Mouse (Mus musculus): Measurements from ENCODE around the gene Wdr70. TPM values are rescaled to one million over a fixed set of nuclear protein-coding genes. Genes with fewer than 3 reads are reported as not detected.

The Wdr70 gene
- polyA plus RNA-seq, 1 experiment from 2014 or later: 26.9 TPM

DNA sequence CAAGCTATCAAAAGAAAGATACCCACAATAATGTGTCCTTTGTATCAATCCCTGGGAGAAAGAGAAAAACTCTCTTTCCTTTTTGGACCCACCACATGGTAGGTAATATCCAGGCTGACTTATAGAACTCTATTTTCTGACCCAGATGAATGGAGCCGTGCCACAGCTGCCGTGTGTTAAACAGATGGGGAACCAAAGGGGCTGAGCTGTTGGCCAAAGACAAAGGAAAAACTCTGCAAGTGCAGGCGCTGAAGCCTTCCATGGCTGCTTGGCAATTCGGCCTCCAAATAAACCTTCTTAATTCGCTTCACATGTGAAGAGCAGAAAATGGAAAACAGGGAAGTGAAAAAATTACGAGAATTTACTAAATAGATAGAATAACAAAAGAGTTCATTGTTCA is 112.7 kb downstream of the Wdr70 start:
- DNase-seq (no peak), ATAC-seq (ENCODE audit: low read depth) (no peak)
- no peak overlapping the region for H3K4me2 ChIP-seq
- 73% methylated on average over 6 of the region's 6 CpGs for WGBS (ENCODE audit: insufficient replicate concordance)
- no peaks in the 10 kb centered on the region for H3K36me3 ChIP-seq
- no peaks in the 10 kb centered on the region for H3K4me1 ChIP-seq (replicated peaks)
- no peak overlapping the region for H3K4me3 ChIP-seq (replicated peaks)
- no peaks in the 10 kb centered on the region for H3K9me3 ChIP-seq (replicated peaks)
- no peak overlapping the region for H3K27ac ChIP-seq
- H3K9ac ChIP-seq: no peak overlapping the region
- H3K27me3 ChIP-seq: no peaks in the 10 kb centered on the region

DNA sequence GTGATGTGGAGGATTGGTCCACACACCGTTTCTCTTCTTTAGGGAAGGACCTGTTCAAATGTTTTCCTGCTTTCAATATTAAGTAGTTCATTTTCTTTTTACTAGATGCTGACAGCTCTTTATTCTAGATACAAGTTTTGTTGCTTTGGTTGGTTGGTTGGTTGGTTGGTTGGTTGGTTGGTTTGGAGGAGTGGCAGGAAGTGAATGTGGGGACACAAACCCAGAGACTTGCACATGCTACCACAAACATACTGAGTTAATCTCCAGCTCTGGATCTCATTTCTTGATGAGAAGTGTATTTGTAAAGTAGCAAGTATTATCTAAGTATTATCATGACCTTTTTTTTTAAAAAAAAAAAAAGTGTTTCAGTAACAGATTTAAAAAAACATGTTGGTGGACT is 120.4 kb downstream of the Wdr70 start:
- ATAC-seq (ENCODE audit: low read depth): no peak
- no peaks in the 10 kb centered on the region for H3K4me1 ChIP-seq (replicated peaks)
- H3K36me3 ChIP-seq: peaks cover 5% of the 10 kb centered on the region; the same call in 1 of the 2 replicates
- no peak overlapping the region for H3K9ac ChIP-seq
- WGBS (ENCODE audit: insufficient replicate concordance): 90% methylated on average over 1 of the region's 1 CpGs
- no peak for DNase-seq
- no peak overlapping the region for H3K4me2 ChIP-seq
- H3K27ac ChIP-seq: no peak overlapping the region
- H3K4me3 ChIP-seq (replicated peaks): no peak overlapping the region
- no peaks in the 10 kb centered on the region for H3K9me3 ChIP-seq (replicated peaks)
- no peaks in the 10 kb centered on the region for H3K27me3 ChIP-seq

DNA sequence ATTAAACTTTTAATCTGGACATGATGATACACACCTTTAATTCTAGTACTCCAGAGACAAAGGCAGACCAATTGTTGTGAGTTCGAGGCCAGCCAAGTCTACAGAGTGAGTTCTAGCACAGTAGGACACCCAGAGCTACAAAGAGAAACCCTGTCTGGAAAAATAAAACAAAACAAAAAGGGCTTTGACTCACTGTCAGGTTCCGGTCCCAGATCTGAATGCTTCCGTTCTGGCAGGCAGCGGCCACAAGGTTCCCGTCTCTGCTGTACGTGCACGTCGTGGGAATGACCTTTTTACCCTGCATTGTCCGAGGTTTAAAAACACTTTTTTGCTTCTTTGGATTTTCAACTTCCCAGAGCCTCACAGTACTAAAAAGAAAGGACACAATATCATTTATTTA is 122.2 kb downstream of the Wdr70 start:
- Histone ChIP-seq H3K27ac (no peak overlapping the region), H3K9ac (no peak overlapping the region), H3K4me2 (no peak overlapping the region), H3K27me3 (no peaks in the 10 kb centered on the region), H3K36me3 (peaks cover 5% of the 10 kb centered on the region; the same call in 1 of the 2 replicates), H3K4me1 (replicated peaks) (no peaks in the 10 kb centered on the region), H3K4me3 (replicated peaks) (no peak overlapping the region), H3K9me3 (replicated peaks) (no peaks in the 10 kb centered on the region)
- DNase-seq (no peak), ATAC-seq (ENCODE audit: low read depth) (no peak)
- 77% methylated on average over 9 of the region's 9 CpGs for WGBS (ENCODE audit: insufficient replicate concordance)

- no peaks in the 10 kb centered on the region for H3K27me3 ChIP-seq
- peaks cover 5% of the 10 kb centered on the region; the same call in 1 of the 2 replicates for H3K36me3 ChIP-seq
- H3K27ac ChIP-seq: no peak overlapping the region
- whole genome bisulfite sequencing (ENCODE audit: insufficient replicate concordance): 70% methylated on average over 8 of the region's 8 CpGs
- no peak overlapping the region for H3K9ac ChIP-seq
- H3K4me1 ChIP-seq (replicated peaks): no peaks in the 10 kb centered on the region
- no peaks in the 10 kb centered on the region for H3K9me3 ChIP-seq (replicated peaks)
- no peak overlapping the region for H3K4me2 ChIP-seq
- ATAC-seq (ENCODE audit: low read depth) (no peak), DNase-seq (no peak)
- no peak overlapping the region for H3K4me3 ChIP-seq (replicated peaks)
Measured at GRCm38 (mm10) chr15:7974368-7974767, 124.6 kb downstream of the Wdr70 start.

- 84% methylated on average over 5 of the region's 5 CpGs for WGBS (ENCODE audit: insufficient replicate concordance)
- H3K9me3 ChIP-seq (replicated peaks): no peaks in the 10 kb centered on the region
- H3K27me3 ChIP-seq: no peaks in the 10 kb centered on the region
- H3K4me2 ChIP-seq: no peak overlapping the region
- H3K4me1 ChIP-seq (replicated peaks): no peaks in the 10 kb centered on the region
- DNase-seq (no peak), ATAC-seq (ENCODE audit: low read depth) (no peak)
- no peak overlapping the region for H3K9ac ChIP-seq
- H3K4me3 ChIP-seq (replicated peaks): no peak overlapping the region
- peaks cover 5% of the 10 kb centered on the region; the same call in 1 of the 2 replicates for H3K36me3 ChIP-seq
- no peak overlapping the region for H3K27ac ChIP-seq
Measured at GRCm38 (mm10) chr15:7972528-7972927, 126.5 kb downstream of the Wdr70 start.

- H3K4me3 ChIP-seq (replicated peaks): no peak overlapping the region
- H3K4me2 ChIP-seq: no peak overlapping the region
- H3K36me3 ChIP-seq: no peaks in the 10 kb centered on the region
- H3K9ac ChIP-seq: no peak overlapping the region
- ATAC-seq (ENCODE audit: low read depth) (no peak), DNase-seq (no peak)
- H3K27ac ChIP-seq: no peak overlapping the region
- H3K4me1 ChIP-seq (replicated peaks): no peaks in the 10 kb centered on the region
- H3K9me3 ChIP-seq (replicated peaks): no peaks in the 10 kb centered on the region
- WGBS (ENCODE audit: insufficient replicate concordance): 79% methylated on average over 6 of the region's 6 CpGs
- no peaks in the 10 kb centered on the region for H3K27me3 ChIP-seq
Measured at GRCm38 (mm10) chr15:7962786-7963185, 136.2 kb downstream of the Wdr70 start.

DNA sequence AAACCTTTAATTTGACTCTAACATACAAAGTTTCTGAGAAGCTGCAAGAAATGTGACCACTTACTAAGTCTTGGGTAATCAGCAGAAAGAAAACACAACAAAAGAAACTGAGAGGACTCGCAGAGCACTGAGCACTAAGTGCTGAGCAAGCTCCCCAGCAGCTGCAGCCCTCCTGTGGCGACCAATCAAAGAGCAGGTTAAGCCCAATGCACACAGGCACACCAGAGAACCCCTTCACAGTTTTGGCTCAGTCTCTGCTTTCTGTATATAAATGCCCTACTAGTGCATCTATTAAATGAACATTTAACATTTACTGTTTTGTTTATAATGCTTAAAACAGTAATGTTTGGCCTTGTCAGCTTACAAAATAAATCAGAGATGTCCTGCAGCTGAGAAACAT is 137.5 kb downstream of the Wdr70 start:
- Histone ChIP-seq H3K27ac (no peak overlapping the region), H3K4me1 (replicated peaks) (no peaks in the 10 kb centered on the region), H3K27me3 (no peaks in the 10 kb centered on the region), H3K4me2 (no peak overlapping the region), H3K9ac (no peak overlapping the region), H3K4me3 (replicated peaks) (no peak overlapping the region), H3K9me3 (replicated peaks) (no peaks in the 10 kb centered on the region), H3K36me3 (no peaks in the 10 kb centered on the region)
- ATAC-seq (ENCODE audit: low read depth): no peak
- 48% methylated on average over 2 of the region's 2 CpGs for WGBS (ENCODE audit: insufficient replicate concordance)
- no peak for DNase-seq

- H3K4me3 ChIP-seq (replicated peaks): no peak overlapping the region
- no peaks in the 10 kb centered on the region for H3K4me1 ChIP-seq (replicated peaks)
- ATAC-seq (ENCODE audit: low read depth): no peak
- no peaks in the 10 kb centered on the region for H3K27me3 ChIP-seq
- no peaks in the 10 kb centered on the region for H3K9me3 ChIP-seq (replicated peaks)
- no peak overlapping the region for H3K9ac ChIP-seq
- no peaks in the 10 kb centered on the region for H3K36me3 ChIP-seq
- 55% methylated on average over 1 of the region's 1 CpGs for WGBS (ENCODE audit: insufficient replicate concordance)
- H3K4me2 ChIP-seq: no peak overlapping the region
- no peak for DNase-seq
- no peak overlapping the region for H3K27ac ChIP-seq
Measured at GRCm38 (mm10) chr15:7956899-7957298, 142.1 kb downstream of the Wdr70 start.

GRCm38 (mm10) chr15:7950561-7950960 is 148.4 kb downstream of the Wdr70 start:
- Histone ChIP-seq H3K9ac (no peak overlapping the region), H3K4me3 (replicated peaks) (no peak overlapping the region), H3K27ac (no peak overlapping the region), H3K4me1 (replicated peaks) (no peaks in the 10 kb centered on the region), H3K4me2 (no peak overlapping the region), H3K36me3 (no peaks in the 10 kb centered on the region), H3K27me3 (no peaks in the 10 kb centered on the region), H3K9me3 (replicated peaks) (no peaks in the 10 kb centered on the region)
- no peak for DNase-seq
- ATAC-seq (ENCODE audit: low read depth): no peak
- WGBS (ENCODE audit: insufficient replicate concordance): 88% methylated on average over 7 of the region's 7 CpGs

GRCm38 (mm10) chr15:7941690-7942089 is 157.3 kb downstream of the Wdr70 start:
- H3K4me1 ChIP-seq (replicated peaks): peaks cover 5% of the 10 kb centered on the region
- ATAC-seq (ENCODE audit: low read depth) (no peak), DNase-seq (no peak)
- no peak overlapping the region for H3K9ac ChIP-seq
- 19% methylated on average over 3 of the region's 3 CpGs for WGBS (ENCODE audit: insufficient replicate concordance)
- no peaks in the 10 kb centered on the region for H3K36me3 ChIP-seq
- H3K4me2 ChIP-seq: no peak overlapping the region
- H3K4me3 ChIP-seq (replicated peaks): no peak overlapping the region
- H3K27me3 ChIP-seq: no peaks in the 10 kb centered on the region
- H3K27ac ChIP-seq: no peak overlapping the region
- no peaks in the 10 kb centered on the region for H3K9me3 ChIP-seq (replicated peaks)

DNA sequence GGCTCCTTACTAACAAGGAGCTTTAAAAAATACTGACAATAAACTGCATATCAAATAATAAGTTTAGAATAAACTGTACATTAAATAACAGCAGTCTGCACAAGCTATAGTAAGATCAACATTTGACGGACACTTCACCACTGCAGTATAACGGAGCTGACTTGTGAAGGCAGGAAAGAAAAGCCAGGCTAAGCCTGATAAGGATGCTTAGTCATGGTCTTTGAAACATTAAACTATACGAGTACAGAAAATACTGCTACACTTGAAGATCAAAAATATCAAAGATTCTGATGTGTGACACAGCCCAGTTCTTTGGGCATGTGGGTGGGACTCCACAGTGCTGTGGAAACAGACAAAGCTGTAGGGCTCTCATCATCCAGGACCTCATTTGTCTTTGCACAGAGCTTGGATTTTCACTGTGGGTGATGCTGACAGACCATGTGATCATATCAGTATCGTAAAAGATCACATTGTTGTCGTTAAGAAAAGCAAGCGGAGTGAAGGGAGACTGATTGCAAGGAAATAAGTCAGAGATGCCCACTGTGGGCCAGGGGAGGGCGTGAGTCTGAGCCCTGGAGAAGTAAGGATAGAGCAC is 163.3 kb downstream of the Wdr70 start:
- Histone ChIP-seq H3K4me1 (replicated peaks) (peaks cover 10% of the 10 kb centered on the region; the same call in 1 of the 2 replicates), H3K9ac (no peak overlapping the region), H3K36me3 (no peaks in the 10 kb centered on the region), H3K9me3 (replicated peaks) (no peaks in the 10 kb centered on the region), H3K4me3 (replicated peaks) (no peak overlapping the region), H3K27me3 (no peaks in the 10 kb centered on the region), H3K4me2 (no peak overlapping the region), H3K27ac (no peak overlapping the region)
- no peak for DNase-seq
- 26% methylated on average over 7 of the region's 7 CpGs for WGBS (ENCODE audit: insufficient replicate concordance)
- ATAC-seq (ENCODE audit: low read depth): peak; percentile 31

- H3K36me3 ChIP-seq: no peaks in the 10 kb centered on the region
- 34% methylated on average over 4 of the region's 4 CpGs for whole genome bisulfite sequencing (ENCODE audit: insufficient replicate concordance)
- ATAC-seq (ENCODE audit: low read depth) (no peak), DNase-seq (no peak)
- H3K4me1 ChIP-seq (replicated peaks): peaks cover 10% of the 10 kb centered on the region; the same call in 1 of the 2 replicates
- H3K4me3 ChIP-seq (replicated peaks): no peak overlapping the region
- no peak overlapping the region for H3K27ac ChIP-seq
- no peaks in the 10 kb centered on the region for H3K27me3 ChIP-seq
- no peaks in the 10 kb centered on the region for H3K9me3 ChIP-seq (replicated peaks)
- no peak overlapping the region for H3K4me2 ChIP-seq
- no peak overlapping the region for H3K9ac ChIP-seq
Measured at GRCm38 (mm10) chr15:7934580-7934979, 164.4 kb downstream of the Wdr70 start.

Measured in liver, embryonic 13.5 days (tissue).